Mouse (Mus musculus): ENCODE measurements at regions not wholly inside any gene's neighbourhood (a gene's known extent, or its start where the extent isn't known, plus 50 kb on each side); places are given as distances from the start of the nearest gene placed in this dataset.

DNA sequence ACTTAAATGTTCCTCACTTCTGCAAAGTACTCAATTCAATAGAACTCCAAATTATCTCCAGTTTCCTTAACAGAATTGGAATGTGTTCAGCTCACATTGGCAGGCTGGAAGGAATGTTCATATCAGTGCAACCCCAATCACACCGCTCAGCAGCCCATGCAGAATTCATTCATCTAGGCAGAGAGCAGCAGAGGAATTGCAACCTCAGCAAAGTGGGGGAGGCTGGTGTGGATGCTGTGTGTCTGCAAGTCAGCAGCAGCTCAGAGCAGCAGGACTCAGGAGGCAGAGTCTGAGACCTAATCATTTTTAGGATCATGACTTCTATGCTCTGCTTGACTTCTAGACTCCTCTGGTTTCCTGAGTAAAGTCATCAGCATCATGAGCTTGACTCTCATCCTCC lies 100.7 kb upstream of the Chrna7 start:
- DNase-seq = no peak

DNA sequence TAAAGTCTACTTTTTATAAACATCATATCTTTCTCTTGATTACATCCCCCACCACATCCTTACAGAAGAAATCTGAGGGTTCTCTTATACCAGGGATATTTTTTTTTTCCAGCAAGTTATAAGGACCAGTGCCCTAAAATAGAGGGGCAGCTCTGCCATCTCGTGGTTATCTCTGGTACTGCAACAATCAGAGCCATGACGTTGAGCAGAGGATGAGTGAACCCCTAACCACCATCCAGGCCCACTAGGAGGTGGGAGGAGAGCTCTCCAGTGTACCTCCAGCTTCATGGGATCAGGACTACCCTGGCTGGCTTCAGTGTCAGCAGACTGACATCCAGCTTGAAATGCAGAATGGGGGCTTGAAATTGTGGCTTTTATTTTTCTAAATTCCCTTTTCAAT lies 107.2 kb upstream of the Chrna7 start:
- DNase-seq = peak; percentile 54 to 69

DNA sequence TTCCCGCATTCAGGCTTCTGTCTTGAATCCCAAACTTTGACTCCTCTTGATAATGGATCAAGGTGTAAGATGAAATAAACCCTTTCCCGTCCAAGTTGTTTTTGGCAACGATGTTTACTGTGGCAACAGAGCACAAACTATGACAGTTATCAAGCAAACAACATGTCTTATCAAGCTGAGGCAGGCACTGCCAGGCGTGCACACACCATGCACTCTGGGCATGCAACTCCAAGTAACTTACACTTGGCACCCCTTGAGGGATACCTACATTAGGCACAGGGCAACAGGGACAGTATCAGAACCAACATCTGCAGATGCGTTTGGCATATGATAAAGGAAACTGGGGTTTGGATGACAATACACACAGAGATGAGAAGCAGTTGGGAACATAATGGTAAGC lies 108.8 kb upstream of the Chrna7 start:
- no peak for DNase-seq

DNA sequence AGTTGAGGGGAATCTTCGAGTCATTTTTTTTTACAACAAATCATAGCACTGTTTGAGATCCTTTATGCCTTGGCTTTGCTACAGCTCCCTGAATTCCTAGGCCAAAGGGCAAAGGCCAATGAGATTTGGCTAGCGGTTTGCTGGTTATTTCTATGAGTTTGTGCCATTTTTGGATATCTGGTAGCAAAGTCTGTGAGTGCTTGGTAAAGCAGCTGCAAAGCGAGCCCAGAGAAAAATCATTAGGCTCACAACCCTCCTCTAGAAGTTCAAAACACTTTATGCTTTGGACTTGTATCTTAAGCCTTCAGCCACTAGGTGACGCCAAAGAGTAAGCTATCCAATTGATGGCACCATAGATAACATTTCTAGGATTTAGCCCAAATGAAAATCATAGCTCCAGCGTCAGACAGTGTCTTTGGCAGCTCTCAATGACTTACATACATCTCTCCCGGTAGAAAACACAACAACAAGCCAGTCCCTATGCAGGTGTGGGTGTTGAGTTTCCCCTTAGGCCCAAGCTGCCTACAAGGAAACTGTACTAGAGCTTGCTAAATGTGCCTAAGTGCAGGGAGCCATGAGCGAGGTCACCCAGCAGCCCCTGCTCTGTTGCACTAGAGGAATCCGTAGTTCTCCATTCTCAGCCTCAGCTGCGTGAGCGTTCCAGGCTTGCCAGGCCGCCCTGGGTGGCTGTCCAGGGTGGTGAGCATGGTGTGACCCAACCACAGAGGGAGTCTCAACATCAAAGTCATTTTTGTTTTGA lies 109.8 kb upstream of the Chrna7 start:
- peak; percentile 37 to 53 for DNase-seq

DNA sequence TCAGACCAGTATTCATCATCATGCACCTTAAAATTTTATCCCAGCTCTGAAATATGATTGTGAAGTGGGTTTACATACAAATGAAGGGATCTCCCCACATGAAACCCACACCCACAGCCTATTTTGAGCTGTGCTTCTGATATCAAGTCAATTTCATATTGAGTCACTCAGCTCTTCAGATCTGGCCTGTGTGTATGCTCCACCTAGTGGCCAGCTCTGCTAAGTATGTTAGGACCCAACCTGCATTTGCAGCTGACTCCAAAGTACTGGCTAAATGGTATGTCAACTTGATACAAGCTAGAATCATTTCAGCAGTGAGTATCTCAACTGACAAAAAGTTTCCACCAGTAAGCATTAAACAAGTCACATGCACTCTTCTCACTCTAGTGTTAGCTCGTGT lies 109.4 kb upstream of the Otud7a start:
- DNase-seq = no peak

DNA sequence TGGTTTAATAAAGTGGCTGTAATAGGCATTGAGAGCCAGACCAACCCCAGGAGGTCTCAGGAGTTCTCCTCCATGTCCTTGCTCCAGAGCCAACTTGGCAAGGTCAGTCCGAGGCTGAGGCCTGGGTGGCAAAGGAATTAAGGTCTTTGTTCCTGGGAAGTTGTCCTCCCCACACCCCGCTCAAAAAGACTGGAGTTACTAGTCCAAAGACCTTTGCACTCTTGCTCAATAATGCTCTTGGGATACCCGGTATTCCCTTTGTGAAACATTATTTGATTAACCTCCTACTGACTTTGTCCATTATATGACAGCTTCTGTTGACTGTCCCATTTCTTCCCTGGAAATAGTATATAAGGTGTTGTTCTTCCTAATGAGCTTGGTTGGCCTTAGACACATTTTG lies 108.5 kb upstream of the Otud7a start:
- DNase-seq = no peak

DNA sequence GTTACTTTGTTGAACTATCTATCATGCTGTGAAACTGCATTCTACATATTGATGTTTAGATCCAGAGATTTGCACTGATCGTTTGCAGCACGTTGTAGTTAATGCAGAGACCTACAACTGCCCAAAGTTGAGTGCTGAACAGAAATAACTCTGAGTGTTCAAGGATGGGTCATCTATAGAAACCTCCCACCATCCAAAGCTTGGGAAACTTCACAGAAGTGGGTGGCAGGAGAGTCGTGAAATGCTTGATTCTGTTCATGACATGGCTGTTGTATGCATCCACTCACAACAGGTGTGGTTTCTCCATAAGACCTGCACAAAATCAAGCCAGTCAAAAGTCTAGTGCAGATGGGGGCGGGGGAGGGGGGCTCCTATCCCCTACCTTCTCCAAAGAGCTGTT lies 102.8 kb upstream of the Otud7a start:
- DNase-seq = no peak

DNA sequence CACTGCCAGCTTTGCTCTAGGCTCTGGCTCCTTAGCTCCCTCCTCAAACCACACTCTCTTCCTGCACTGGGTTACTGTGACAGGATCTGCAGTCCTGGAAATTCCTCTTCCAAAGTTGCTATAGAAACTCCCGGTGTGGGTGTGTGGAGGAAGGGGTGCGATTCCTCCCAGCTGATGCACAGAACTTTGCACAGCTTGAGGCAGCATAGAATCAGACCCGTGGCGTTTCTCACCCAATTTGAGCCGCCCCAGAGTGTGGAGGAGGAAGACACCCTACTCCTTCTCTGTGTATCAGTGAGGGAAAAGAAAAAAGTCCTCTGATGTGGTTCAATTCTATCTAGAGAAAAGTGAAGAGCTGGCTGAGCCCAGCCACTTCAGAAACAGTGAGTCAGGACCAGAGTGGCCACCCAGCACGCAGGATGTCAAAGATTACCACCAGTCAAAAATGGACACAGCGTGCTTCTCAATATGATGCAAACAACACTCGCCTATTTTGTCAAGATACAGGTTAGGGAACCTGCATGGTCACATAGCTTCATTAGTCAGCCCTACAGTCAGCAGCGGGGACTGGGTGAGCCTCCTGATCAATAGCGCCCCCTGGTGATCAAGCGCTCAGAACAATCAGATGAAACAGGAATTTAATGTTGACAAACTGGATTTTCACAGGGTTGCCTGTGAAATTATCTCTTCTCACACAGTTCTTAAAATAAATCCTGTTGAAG lies 98.7 kb upstream of the Otud7a start:
- DNase-seq = peak; percentile 76 to 79

DNA sequence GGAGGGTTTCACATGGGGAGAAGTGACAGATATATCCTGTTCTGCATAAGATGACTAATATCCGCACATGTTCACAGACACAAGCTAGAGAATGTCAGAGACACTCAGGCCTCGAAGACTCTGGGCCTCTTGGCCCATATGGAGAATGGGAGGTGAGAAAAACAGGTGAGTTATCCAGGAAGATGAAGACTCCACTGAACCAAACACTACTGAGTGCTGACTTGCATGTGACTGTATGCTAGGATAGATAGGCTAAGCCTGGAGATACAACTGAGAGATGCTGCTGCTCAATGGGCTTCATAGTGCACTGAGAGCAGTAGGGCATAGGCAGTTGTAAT lies 98.2 kb upstream of the Otud7a start:
- DNase-seq = no peak
